ENCODE assay signal across 33 mouse cellular contexts in the genomic region with DNA sequence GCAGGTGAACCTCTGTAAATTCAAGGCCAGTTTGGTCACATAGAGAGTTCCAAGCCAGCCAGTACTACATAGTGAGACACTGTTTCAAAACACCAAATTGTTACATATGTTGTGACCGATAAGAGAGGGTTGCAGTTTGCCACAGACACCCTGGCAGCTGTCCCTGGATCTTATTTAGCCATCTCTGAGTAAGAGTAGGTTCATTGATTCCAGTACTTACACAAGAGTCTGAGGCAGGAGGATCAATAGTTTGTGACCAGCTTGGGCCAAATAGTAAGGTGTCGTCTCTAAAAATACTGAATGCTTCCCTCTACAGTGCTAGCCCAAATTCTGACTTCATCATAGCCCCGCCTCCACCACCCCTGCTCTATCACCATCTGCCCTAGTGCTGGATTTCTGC. TPM values are rescaled to one million over a fixed set of nuclear protein-coding genes. Genes with fewer than 3 reads are reported as not detected.
A peak's percentile ranks its signal among the peaks of the same experiment; 100 is the strongest.
DNase-seq lines count a peak whose midpoint lies in the region; ATAC-seq and TF ChIP-seq lines count a peak whose summit lies in the region.
"Had no signal": no experiment of that assay in that cellular context is flagged by ENCODE, and none has a peak within 500 bp of the region (broad histone marks: within the 10 kb centered on the region; RNA-seq: fewer than 3 reads in every experiment).

No protein-coding gene starts in this region.

- 65% methylated on average over 3 of the region's 3 CpGs for WGBS in liver, postnatal 0 days (ENCODE audit: insufficient replicate concordance)
- WGBS in stomach, embryonic 16.5 days, result 84% methylated on average over 3 of the region's 3 CpGs
- 86% methylated on average over 3 of the region's 3 CpGs for WGBS in hindbrain, embryonic 16.5 days
- WGBS in midbrain, embryonic 16.5 days, result 97% methylated on average over 3 of the region's 3 CpGs

- peaks cover 11% of the 10 kb centered on the region; the same call in 1 of the 2 replicates for H3K4me1 ChIP-seq in liver, postnatal 0 days (ENCODE audit: insufficient read depth)
- H3K4me1 ChIP-seq in stomach, embryonic 16.5 days (ENCODE audit: control insufficient read depth, insufficient read depth, low read length), result peaks cover 5% of the 10 kb centered on the region; the same call in 1 of the 2 replicates
- no peaks in the 10 kb centered on the region for H3K4me1 ChIP-seq in hindbrain, embryonic 16.5 days (ENCODE audit: control insufficient read depth, insufficient read depth, low read depth, low read length)
- H3K4me1 ChIP-seq in midbrain, embryonic 16.5 days (ENCODE audit: control insufficient read depth, insufficient read depth, low read length), result no peaks in the 10 kb centered on the region
- H3K4me1 ChIP-seq: forebrain, embryonic 12.5 days; hindbrain, embryonic 10.5 days; neural tube, embryonic 12.5 days had no signal

- ATAC-seq in liver, postnatal 0 days, result peak; percentile 91
- ATAC-seq in stomach, embryonic 16.5 days (ENCODE audit: insufficient read depth, low FRiP score), result no peak
- no peak for ATAC-seq in hindbrain, embryonic 16.5 days
- no peak for ATAC-seq in midbrain, embryonic 16.5 days
- ATAC-seq: hindbrain, postnatal 0 days; intestine, embryonic 15.5 days had no signal

- peak; percentile 73 for TF ChIP-seq EP300 in liver, postnatal 0 days (IDR thresholded peaks at IDR 0.05; ENCODE audit: low read depth)

- H3K36me3 ChIP-seq in liver, postnatal 0 days (replicated peaks; ENCODE audit: insufficient read depth, low read length), result no peaks in the 10 kb centered on the region
- no peaks in the 10 kb centered on the region for H3K36me3 ChIP-seq in stomach, embryonic 16.5 days (ENCODE audit: control insufficient read depth, insufficient read depth, low read length)
- H3K36me3 ChIP-seq in hindbrain, embryonic 16.5 days (ENCODE audit: control insufficient read depth, insufficient read depth, low read length), result no peaks in the 10 kb centered on the region
- no peaks in the 10 kb centered on the region for H3K36me3 ChIP-seq in midbrain, embryonic 16.5 days (ENCODE audit: control insufficient read depth, insufficient read depth, low read length)
- H3K36me3 ChIP-seq: forebrain, embryonic 12.5 days; heart, embryonic 13.5 days; hindbrain, embryonic 10.5 days; intestine, embryonic 15.5 days; neural tube, embryonic 12.5 days had no signal

- H3K9ac ChIP-seq in liver, postnatal 0 days (replicated peaks), result no peak overlapping the region
- no peak overlapping the region for H3K9ac ChIP-seq in stomach, embryonic 16.5 days (ENCODE audit: low read length)
- H3K9ac ChIP-seq in hindbrain, embryonic 16.5 days (ENCODE audit: low read depth, low read length), result no peak overlapping the region
- no peak overlapping the region for H3K9ac ChIP-seq in midbrain, embryonic 16.5 days (ENCODE audit: low read depth, low read length)
- H3K9ac ChIP-seq: forebrain, embryonic 12.5 days; heart, embryonic 13.5 days; intestine, embryonic 15.5 days; neural tube, embryonic 12.5 days had no signal

- peak overlapping the region; percentile 68 for H3K27ac ChIP-seq in liver, postnatal 0 days (ENCODE audit: low read depth)
- H3K27ac ChIP-seq in stomach, embryonic 16.5 days (ENCODE audit: low read length), result peak overlapping the region; percentile 61
- no peak overlapping the region for H3K27ac ChIP-seq in hindbrain, embryonic 16.5 days (ENCODE audit: low read depth, low read length)
- no peak overlapping the region for H3K27ac ChIP-seq in midbrain, embryonic 16.5 days (ENCODE audit: low read length)
- H3K27ac ChIP-seq: forebrain, embryonic 12.5 days; heart, embryonic 13.5 days; hindbrain, embryonic 10.5 days; hindbrain, postnatal 0 days; intestine, embryonic 15.5 days; kidney, postnatal 0 days; neural tube, embryonic 12.5 days had no signal

- no peak overlapping the region for H3K4me3 ChIP-seq in liver, postnatal 0 days (ENCODE audit: low read depth, low read length)
- H3K4me3 ChIP-seq in stomach, embryonic 16.5 days (replicated peaks; ENCODE audit: low read length), result no peak overlapping the region
- H3K4me3 ChIP-seq in hindbrain, embryonic 16.5 days (ENCODE audit: low read length), result no peak overlapping the region
- H3K4me3 ChIP-seq in midbrain, embryonic 16.5 days (ENCODE audit: low read depth, low read length), result no peak overlapping the region
- H3K4me3 ChIP-seq: erythroblast, embryonic 14.5 days; forebrain, embryonic 12.5 days; heart, embryonic 13.5 days; hindbrain, embryonic 10.5 days; intestine, embryonic 15.5 days; myocyte; neural tube, embryonic 12.5 days had no signal

- no peak for TF ChIP-seq CTCF in liver, postnatal 0 days (IDR thresholded peaks at IDR 0.05; ENCODE audit: low read depth)

- no peak overlapping the region for H3K4me2 ChIP-seq in liver, postnatal 0 days (ENCODE audit: low read depth, low read length)
- no peak overlapping the region for H3K4me2 ChIP-seq in stomach, embryonic 16.5 days (ENCODE audit: low read depth, low read length)
- no peak overlapping the region for H3K4me2 ChIP-seq in hindbrain, embryonic 16.5 days (ENCODE audit: low read length)
- no peak overlapping the region for H3K4me2 ChIP-seq in midbrain, embryonic 16.5 days (ENCODE audit: low read length)
- H3K4me2 ChIP-seq: forebrain, embryonic 12.5 days; heart, embryonic 13.5 days; intestine, embryonic 15.5 days; midbrain, embryonic 11.5 days; neural tube, embryonic 12.5 days had no signal

- H3K9me3 ChIP-seq in liver, postnatal 0 days (ENCODE audit: low read length), result no peaks in the 10 kb centered on the region
- no peaks in the 10 kb centered on the region; the same call in 1 of the 2 replicates for H3K9me3 ChIP-seq in stomach, embryonic 16.5 days (replicated peaks; ENCODE audit: control insufficient read depth, low read length)
- H3K9me3 ChIP-seq in hindbrain, embryonic 16.5 days (ENCODE audit: control insufficient read depth, low read length), result no peaks in the 10 kb centered on the region
- H3K9me3 ChIP-seq in midbrain, embryonic 16.5 days (replicated peaks; ENCODE audit: control insufficient read depth, low read length, poor library complexity, severe bottlenecking), result no peaks in the 10 kb centered on the region
- H3K9me3 ChIP-seq: forebrain, embryonic 12.5 days; heart, embryonic 13.5 days; hindbrain, embryonic 10.5 days; intestine, embryonic 15.5 days; neural tube, embryonic 12.5 days had no signal

- peak; percentile 14 for DNase-seq in thymus, postnatal 14 days
- no peak for DNase-seq in thymus, postnatal 0 days (ENCODE audit: low spot score)
- DNase-seq in adipocyte (ENCODE audit: low spot score), result peak; percentile 15
- DNase-seq in liver, postnatal 0 days, result peak; percentile 57
- no peak for DNase-seq in cerebellum, adult 9-11 months
- DNase-seq: adrenal gland, postnatal 14 days; cerebellum, adult 11 months; cerebellum, postnatal 10 days; gastrocnemius, postnatal 10 days; heart, postnatal 10 days; kidney, adult 2 months; kidney, postnatal 4 days; left cerebral cortex, postnatal 4 days; lung, adult 2 months; lung, postnatal 14 days; right cerebral cortex, postnatal 4 days; thymus, postnatal 36 days had no signal

- H3K27me3 ChIP-seq in liver, postnatal 0 days (ENCODE audit: insufficient read depth, low read length), result no peaks in the 10 kb centered on the region
- no peaks in the 10 kb centered on the region for H3K27me3 ChIP-seq in stomach, embryonic 16.5 days (ENCODE audit: control insufficient read depth, insufficient read depth, low read length)
- H3K27me3 ChIP-seq in hindbrain, embryonic 16.5 days (replicated peaks; ENCODE audit: control insufficient read depth, insufficient read depth, low read length), result no peaks in the 10 kb centered on the region
- H3K27me3 ChIP-seq in midbrain, embryonic 16.5 days (ENCODE audit: control insufficient read depth, insufficient read depth, low read depth, low read length), result no peaks in the 10 kb centered on the region
- H3K27me3 ChIP-seq: forebrain, embryonic 12.5 days; intestine, embryonic 15.5 days; neural tube, embryonic 12.5 days had no signal

RNA-seq across cellular contexts. Expression of a gene that starts 40.1 kb away (rescaled TPM):
- 0.08 and 0.10 TPM in 2 replicates for polyA plus RNA-seq in thymus, postnatal 0 days (2015; fragmentation: Nextera tagmentation; extraction: Ambion mirVana)
- polyA plus RNA-seq in liver, postnatal 0 days (2015; fragmentation: Nextera tagmentation; extraction: Ambion mirVana), result not detected in 2 replicates
- polyA plus RNA-seq in stomach, embryonic 16.5 days (2015; fragmentation: Nextera tagmentation; extraction: Ambion mirVana), result 16.9 and 28.7 TPM in 2 replicates
- polyA plus RNA-seq in hindbrain, embryonic 16.5 days (2015; fragmentation: Nextera tagmentation; extraction: Ambion mirVana), result 0.05 TPM in 1 of 2 replicates, not detected in the other
- not detected in 2 replicates for polyA plus RNA-seq in midbrain, embryonic 16.5 days (2015; fragmentation: Nextera tagmentation; extraction: Ambion mirVana)
- polyA plus RNA-seq: cortical plate, adult 2 months; erythroblast, embryonic 14.5 days; forebrain, embryonic 12.5 days; gonadal fat pad, adult 2 months; heart, embryonic 13.5 days; hindbrain, embryonic 10.5 days; lung, adult 2 months; midbrain, embryonic 11.5 days; midbrain, postnatal 0 days; neural tube, embryonic 12.5 days had no signal

Comparison
In these comparisons a context has a peak if more than half of its experiments do, and no peak if none do; other contexts are left out.
1. DNase-seq: peak in thymus, postnatal 14 days (single experiment), adipocyte (single experiment) and liver, postnatal 0 days (single experiment); none in thymus, postnatal 0 days (single experiment) and cerebellum, adult 9-11 months (single experiment).
2. H3K27ac ChIP-seq: peak in liver, postnatal 0 days (single experiment) and stomach, embryonic 16.5 days (single experiment); none in hindbrain, embryonic 16.5 days (single experiment) and midbrain, embryonic 16.5 days (single experiment).
3. RNA of a gene that starts 40.1 kb away (polyA plus RNA-seq): 16.9 to 28.7 TPM in stomach, embryonic 16.5 days; 0.08 to 0.10 TPM in thymus, postnatal 0 days, not detected in liver, postnatal 0 days, 0.05 TPM in hindbrain, embryonic 16.5 days and not detected in midbrain, embryonic 16.5 days; every median in the first group is over 10 times any median in the second.